Mouse (Mus musculus) spleen, adult 10 weeks (tissue): ENCODE measurements around the gene Krt79. TPM values are rescaled to one million over a fixed set of nuclear protein-coding genes. Genes with fewer than 3 reads are reported as not detected.

Experiments
- polyA plus RNA-seq: library from polyadenylated mRNA; stranded (reverse); fragments of 350-450 nt; fragmentation: Illumina TruSeq; extraction: RNeasy Lipid Tissue Mini Kit (QIAGEN cat#74804); gene quantifications from one replicate; pipeline ENCODE4 v1.2.3, GENCODE M21; 2015; ENCODE audit warnings: low replicate concordance; ENCODE audit not compliant: insufficient read depth

Gene Krt79
- not detected for polyA plus RNA-seq

DNA sequence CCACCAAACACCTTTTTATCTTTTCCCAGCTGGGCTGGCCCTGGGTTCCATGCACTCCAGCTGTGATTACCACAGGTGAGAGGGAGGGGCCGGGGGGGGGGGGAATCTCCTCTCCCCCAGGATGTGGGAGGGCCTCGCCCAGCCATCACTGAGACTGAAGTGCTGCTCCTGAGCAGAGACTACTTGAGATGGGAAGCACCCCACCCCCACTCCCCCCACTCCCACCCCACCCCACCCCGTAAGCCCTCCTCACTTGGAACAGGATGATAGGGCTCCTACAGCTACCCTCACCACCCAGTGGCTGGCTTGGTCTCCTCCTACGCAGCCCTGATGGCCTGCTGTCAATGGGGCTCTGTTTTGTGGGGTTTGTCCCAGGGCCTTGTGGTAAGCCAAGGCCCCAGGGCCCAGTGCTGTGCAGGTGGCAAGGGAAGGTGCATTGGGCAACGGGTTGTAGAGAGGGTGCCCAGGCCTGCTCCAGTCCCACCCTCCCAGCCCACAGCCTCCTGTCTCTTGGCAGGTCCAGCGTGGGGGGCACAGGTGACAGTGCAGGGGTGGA is at the start of gene Krt79:
Gene Krt79, minus strand, starts transcription at position 51 of the 556 bp plus-strand sequence.

GRCm38 (mm10) chr15:101954187-101954586 is 14.1 kb upstream of the Krt79 start, which contains the start of gene Krt78:
TSS of gene Krt78 (minus strand) at chr15:101954287.

DNA sequence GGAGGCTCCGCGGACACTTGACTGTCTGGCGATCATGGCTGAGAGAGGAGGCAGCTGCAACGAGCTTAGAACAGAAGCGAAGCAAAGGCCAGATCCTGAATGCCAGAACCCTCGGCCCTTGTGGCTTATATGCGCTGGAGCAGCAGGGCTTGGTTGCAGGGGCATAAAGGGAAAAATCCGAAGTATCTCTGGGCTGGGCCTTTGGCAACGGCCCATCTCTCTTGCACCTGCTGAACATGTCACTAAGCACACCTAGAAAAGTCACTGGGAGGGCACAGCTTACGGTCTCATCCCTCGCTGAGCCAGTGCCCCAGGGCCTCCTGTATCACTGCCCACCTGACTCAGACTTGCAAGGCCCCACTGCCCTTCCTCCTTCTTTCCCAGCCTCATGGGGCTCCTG is 15.5 kb downstream of the Krt79 start, which contains the start of gene Krt4:
Gene Krt4, minus strand, starts transcription at position 101 of the 400 bp plus-strand sequence.

GRCm38 (mm10) chr15:101892820-101893219 is 47.3 kb downstream of the Krt79 start, which contains the start of gene Krt76:
TSS of gene Krt76 (minus strand) at chr15:101892920.

Other genes with a start within 250 kb of the Krt79 start
- gene Krt6a, start 246.0 kb downstream of the Krt79 start, polyA plus RNA-seq, result not detected
- gene Krt5, start 227.4 kb downstream of the Krt79 start, polyA plus RNA-seq, result not detected
- not detected for gene Krt71, start 197.2 kb downstream of the Krt79 start, polyA plus RNA-seq
- gene Krt72, start 153.9 kb downstream of the Krt79 start, polyA plus RNA-seq, result not detected
- gene Krt73, start 138.0 kb downstream of the Krt79 start, polyA plus RNA-seq, result not detected
- gene Krt2, start 122.2 kb downstream of the Krt79 start, polyA plus RNA-seq, result not detected
- gene Krt1, start 89.5 kb downstream of the Krt79 start, polyA plus RNA-seq, result 0.10 TPM
- not detected for gene Krt77, start 70.6 kb downstream of the Krt79 start, polyA plus RNA-seq
- not detected for gene Krt76, start 47.4 kb downstream of the Krt79 start, polyA plus RNA-seq
- not detected for gene Krt4, start 15.6 kb downstream of the Krt79 start, polyA plus RNA-seq
- gene Krt78, start 14.0 kb upstream of the Krt79 start, polyA plus RNA-seq, result not detected
- 0.19 TPM for gene Krt8, start 64.2 kb upstream of the Krt79 start, polyA plus RNA-seq
- gene Krt18, start 87.9 kb upstream of the Krt79 start, polyA plus RNA-seq, result 0.17 TPM
- 272 TPM for gene Eif4b, start 133.4 kb upstream of the Krt79 start, polyA plus RNA-seq
- 51.0 TPM for gene Tns2, start 160.1 kb upstream of the Krt79 start, polyA plus RNA-seq
- gene Spryd3, start 195.9 kb upstream of the Krt79 start, polyA plus RNA-seq, result 15.6 TPM
- 0.88 TPM for gene Igfbp6, start 204.0 kb upstream of the Krt79 start, polyA plus RNA-seq
- 1.5 TPM for gene Soat2, start 210.2 kb upstream of the Krt79 start, polyA plus RNA-seq